Mouse (Mus musculus) midbrain, embryonic 10.5 days (tissue): ENCODE measurements around the gene Trrap. TPM values are rescaled to one million over a fixed set of nuclear protein-coding genes. Genes with fewer than 3 reads are reported as not detected.

Experiments used
- DNase-seq: peaks from one replicate; pipeline ENCODE4 v3.0.0-alpha.2; 2017; ENCODE audit warnings: low spot score
- H3K27ac ChIP-seq: fragments of 300-500 bp; sonication (generic); replicated peaks from 2 replicates; pipeline ENCODE4 v1.5.1; 2016; ENCODE audit warnings: mild to moderate bottlenecking
- H3K27me3 ChIP-seq: fragments of 300-500 bp; sonication (generic); 2 replicates; pipeline ENCODE4 v1.6.1; 2016; ENCODE audit warnings: low read depth, mild to moderate bottlenecking; ENCODE audit not compliant: poor library complexity, severe bottlenecking
- H3K36me3 ChIP-seq: fragments of 300-500 bp; sonication (generic); 2 replicates; pipeline ENCODE4 v1.6.1; 2016; ENCODE audit warnings: mild to moderate bottlenecking, moderate library complexity
- H3K4me1 ChIP-seq: fragments of 300-500 bp; sonication (generic); 2 replicates; pipeline ENCODE4 v1.6.1; 2016
- H3K4me3 ChIP-seq: fragments of 300-500 bp; sonication (generic); 2 replicates; pipeline ENCODE4 v1.5.1; 2016; ENCODE audit warnings: mild to moderate bottlenecking, moderate library complexity
- H3K9me3 ChIP-seq: fragments of 300-500 bp; sonication (generic); replicated peaks from 2 replicates; pipeline ENCODE4 v1.6.1; 2016; ENCODE audit warnings: mild to moderate bottlenecking
- WGBS: fragments of 180-500 bp; shearing (Covaris S2); methylation state at CpG from one replicate; pipeline ENCODE4 v1.1.7; 2016; 5-methylcytosine and 5-hydroxymethylcytosine counted together
- polyA plus RNA-seq: library from polyadenylated mRNA; unstranded; fragments of >200 nt; fragmentation: Nextera tagmentation; extraction: Ambion mirVana; gene quantifications from 2 replicates; pipeline ENCODE4 v1.2.1, GENCODE M21; 2016

Trrap gene
- polyA plus RNA-seq, 1 experiment from 2014 or later, result 69.8 TPM

- no peak overlapping the region for H3K27ac ChIP-seq
- H3K27me3 ChIP-seq, result peaks cover 12% of the 10 kb centered on the region
Observed at GRCm38 (mm10) chr5:144755191-144755590, 12.3 kb upstream of the Trrap start.

DNA sequence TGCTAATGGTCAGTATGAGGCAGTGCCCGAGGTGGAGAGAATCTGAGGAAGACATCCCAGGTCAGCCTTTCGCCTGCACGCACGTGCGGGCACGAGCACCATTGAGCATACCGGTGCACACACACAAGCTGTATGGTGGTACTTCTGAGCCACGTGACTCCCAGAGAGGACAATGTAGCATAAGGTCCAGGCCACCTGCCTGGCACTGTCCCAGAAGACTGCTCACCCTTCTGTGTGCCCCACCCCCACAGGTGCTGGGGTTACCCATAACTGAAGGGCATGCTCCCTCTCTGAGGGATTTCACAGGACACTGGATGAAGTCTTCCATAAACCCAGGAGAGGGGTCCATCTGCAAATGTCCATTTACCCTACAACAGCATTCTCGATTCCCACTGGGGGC lies 10.1 kb upstream of the Trrap start:
- no peaks in the 10 kb centered on the region for H3K36me3 ChIP-seq
- no peak for DNase-seq
- WGBS, result 88% methylated on average over 9 of the region's 9 CpGs
- H3K27ac ChIP-seq, result no peak overlapping the region
- no peak overlapping the region for H3K4me3 ChIP-seq
- H3K4me1 ChIP-seq, result peaks cover 23% of the 10 kb centered on the region
- H3K27me3 ChIP-seq, result peaks cover 34% of the 10 kb centered on the region
- H3K9me3 ChIP-seq, result no peaks in the 10 kb centered on the region

More at GRCm38 (mm10) chr5:144755191-144755590, 12.3 kb upstream of the Trrap start:
- Histone ChIP-seq H3K4me3 (no peak overlapping the region), H3K36me3 (no peaks in the 10 kb centered on the region), H3K9me3 (no peaks in the 10 kb centered on the region), H3K4me1 (peaks cover 14% of the 10 kb centered on the region)
- DNase-seq, result no peak
- 84% methylated on average over 10 of the region's 10 CpGs for WGBS

DNA sequence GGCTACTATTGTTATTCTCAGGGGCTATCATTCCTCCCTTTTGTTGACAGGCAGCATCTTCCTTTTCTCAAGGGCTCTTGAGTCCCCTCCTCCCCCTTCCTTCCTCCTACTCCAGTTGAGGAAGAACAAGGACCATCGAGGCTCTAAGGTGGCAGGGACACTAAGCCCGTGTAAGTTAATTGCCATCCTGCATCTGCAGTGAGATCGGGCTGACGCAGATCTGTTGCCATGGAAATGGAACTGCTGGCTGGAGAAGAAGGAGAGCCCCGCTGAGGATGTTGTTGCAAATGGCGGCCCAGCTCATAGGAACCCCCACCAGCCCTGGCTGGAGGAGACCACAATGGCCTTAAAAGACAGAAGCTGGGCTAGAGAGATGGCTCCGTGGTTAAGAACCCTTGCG lies 9.1 kb upstream of the Trrap start:
- peak; percentile 50 for DNase-seq
- Histone ChIP-seq H3K36me3 (no peaks in the 10 kb centered on the region), H3K27ac (peak overlapping the region; percentile 52), H3K4me3 (0 out of 2 replicates have a peak overlapping the region, but pooled peaks have one; percentile 12), H3K27me3 (peaks cover 42% of the 10 kb centered on the region), H3K4me1 (peaks cover 20% of the 10 kb centered on the region), H3K9me3 (no peaks in the 10 kb centered on the region)
- WGBS, result 6% methylated on average over 8 of the region's 8 CpGs

DNA sequence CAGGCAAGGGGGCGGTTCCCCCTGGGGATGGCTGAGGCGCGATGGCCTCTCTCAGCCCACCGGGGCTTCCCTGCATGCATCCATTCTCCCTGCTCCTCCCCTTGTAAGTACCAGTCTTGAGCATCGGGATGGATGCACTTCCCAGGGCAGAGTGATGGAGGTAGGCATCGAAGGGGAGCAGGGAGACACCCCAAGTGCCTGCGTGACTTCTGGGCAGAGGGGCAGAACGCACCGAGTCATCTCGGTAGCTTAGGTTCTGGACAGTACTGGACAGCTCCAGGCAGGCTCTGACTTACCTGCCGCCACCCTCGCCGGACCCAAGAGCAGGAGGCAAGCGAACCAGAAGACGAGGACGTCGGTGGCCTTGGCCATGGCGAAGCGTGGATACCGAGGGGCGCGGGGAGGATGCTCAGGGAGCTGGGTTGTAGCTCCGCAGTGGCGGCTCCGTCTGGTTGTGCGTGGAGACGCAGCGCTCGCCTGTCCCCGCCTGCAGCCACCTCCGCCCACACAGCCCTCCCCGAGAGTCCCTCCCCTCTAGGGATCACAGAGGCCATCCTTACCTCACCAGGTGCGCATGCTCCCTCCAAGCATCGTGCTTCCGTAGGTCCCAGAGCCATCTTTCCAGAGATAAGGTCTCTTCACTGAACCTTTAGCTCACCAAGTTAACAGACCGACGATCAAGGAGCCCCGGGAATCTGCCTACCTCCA lies 6.2 kb upstream of the Trrap start, which contains the start of gene Tmem130:
Gene Tmem130 (minus strand): TSS at position 658 of the 708 bp plus-strand sequence.
- Histone ChIP-seq H3K9me3 (no peaks in the 10 kb centered on the region), H3K27ac (peak within 1 kb of the TSS; percentile 38; the same call in 1 of the 2 replicates), H3K27me3 (peaks cover 42% of the 10 kb centered on the region), H3K4me1 (peaks cover 20% of the 10 kb centered on the region), H3K4me3 (peak within 1 kb of the TSS; percentile 54), H3K36me3 (no peaks in the 10 kb centered on the region)
- DNase-seq, result peak; percentile 52
- under 1% methylated on average over 38 of the region's 38 CpGs for WGBS

GRCm38 (mm10) chr5:144766026-144766425 lies 1.5 kb upstream of the Trrap start:
- Histone ChIP-seq H3K27ac (no peak overlapping the region), H3K27me3 (peaks cover 22% of the 10 kb centered on the region), H3K4me3 (no peak overlapping the region), H3K9me3 (no peaks in the 10 kb centered on the region), H3K36me3 (peaks cover 8% of the 10 kb centered on the region), H3K4me1 (peaks cover 23% of the 10 kb centered on the region)
- DNase-seq, result no peak
- WGBS, result 85% methylated on average over 7 of the region's 7 CpGs

DNA sequence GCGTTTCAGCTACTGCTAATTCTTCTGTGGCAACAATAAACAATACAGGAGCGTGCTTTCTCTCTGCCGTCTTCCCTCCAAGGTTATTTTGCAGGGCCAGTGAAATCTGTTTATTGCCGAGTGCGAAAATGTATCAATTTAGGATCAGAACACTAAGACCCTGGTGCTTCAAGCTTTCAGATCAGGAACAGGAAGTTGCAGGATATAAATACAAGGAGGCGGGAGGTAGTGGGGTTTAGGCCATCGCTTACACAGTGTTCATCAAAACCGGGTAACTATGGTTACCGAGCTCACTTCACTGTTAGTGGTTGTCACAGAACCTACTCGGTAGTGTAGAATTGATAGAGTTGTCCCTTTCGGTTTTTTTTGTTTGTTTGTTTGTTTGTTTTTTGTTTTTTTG lies 886 bp upstream of the Trrap start:
- Histone ChIP-seq H3K36me3 (peaks cover 14% of the 10 kb centered on the region), H3K27ac (no peak overlapping the region), H3K4me3 (no peak overlapping the region), H3K9me3 (no peaks in the 10 kb centered on the region), H3K4me1 (peaks cover 17% of the 10 kb centered on the region), H3K27me3 (peaks cover 16% of the 10 kb centered on the region)
- no peak for DNase-seq
- 90% methylated on average over 11 of the region's 11 CpGs for WGBS

GRCm38 (mm10) chr5:144767911-144768841 lies 644 bp downstream of the Trrap start:
- 0 out of 2 replicates have a peak, but pooled peaks cover under 1% of the 10 kb centered on the region for H3K27me3 ChIP-seq
- H3K9me3 ChIP-seq, result no peaks in the 10 kb centered on the region
- under 1% methylated on average over 92 of the region's 92 CpGs for whole genome bisulfite sequencing
- peaks cover 28% of the 10 kb centered on the region for H3K36me3 ChIP-seq
- H3K4me1 ChIP-seq, result peaks cover 16% of the 10 kb centered on the region
- peak; percentile 90 for DNase-seq
- peak overlapping the region; percentile 81 for H3K4me3 ChIP-seq
- peak overlapping the region; percentile 99 for H3K27ac ChIP-seq

- H3K36me3 ChIP-seq, result peaks cover 37% of the 10 kb centered on the region
- H3K9me3 ChIP-seq, result no peaks in the 10 kb centered on the region
- H3K4me1 ChIP-seq, result peaks cover 16% of the 10 kb centered on the region
- H3K27ac ChIP-seq, result peak overlapping the region; percentile 99
- H3K27me3 ChIP-seq, result no peaks in the 10 kb centered on the region
- no peak for DNase-seq
- H3K4me3 ChIP-seq, result peak overlapping the region; percentile 81
- WGBS, result 41% methylated on average over 8 of the region's 8 CpGs
Observed at GRCm38 (mm10) chr5:144769067-144769482, 1.5 kb downstream of the Trrap start.

DNA sequence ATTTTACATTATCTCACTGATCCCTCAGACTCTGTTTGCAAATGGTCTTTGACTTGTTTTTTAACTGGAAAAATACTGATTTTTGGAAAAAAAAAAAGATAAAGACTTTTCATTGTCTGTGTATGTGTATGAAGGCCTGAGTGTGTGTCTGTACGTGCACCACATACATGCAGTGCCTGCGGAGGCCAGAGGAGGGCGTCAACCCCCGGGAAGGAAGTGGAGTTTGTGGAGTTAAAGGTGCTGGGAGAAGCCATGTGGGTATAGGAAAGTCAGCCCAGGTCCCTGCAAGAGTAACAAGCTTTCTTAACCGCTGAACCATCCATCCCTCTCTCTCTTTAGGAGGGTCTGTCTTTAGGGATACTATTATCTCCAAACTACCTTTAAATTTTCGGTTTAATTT lies 5.7 kb downstream of the Trrap start:
- 89% methylated on average over 6 of the region's 6 CpGs for WGBS
- DNase-seq, result no peak
- Histone ChIP-seq H3K4me1 (peaks cover 12% of the 10 kb centered on the region), H3K27me3 (no peaks in the 10 kb centered on the region), H3K9me3 (no peaks in the 10 kb centered on the region), H3K4me3 (no peak overlapping the region), H3K27ac (no peak overlapping the region), H3K36me3 (peaks cover 78% of the 10 kb centered on the region)

GRCm38 (mm10) chr5:144780654-144781053 lies 13.1 kb downstream of the Trrap start:
- no peaks in the 10 kb centered on the region for H3K9me3 ChIP-seq
- peaks cover 99% of the 10 kb centered on the region for H3K36me3 ChIP-seq
- no peak overlapping the region for H3K27ac ChIP-seq
- no peaks in the 10 kb centered on the region for H3K4me1 ChIP-seq
- 87% methylated on average over 8 of the region's 8 CpGs for WGBS
- DNase-seq, result no peak
- no peak overlapping the region for H3K4me3 ChIP-seq
- H3K27me3 ChIP-seq, result no peaks in the 10 kb centered on the region

DNA sequence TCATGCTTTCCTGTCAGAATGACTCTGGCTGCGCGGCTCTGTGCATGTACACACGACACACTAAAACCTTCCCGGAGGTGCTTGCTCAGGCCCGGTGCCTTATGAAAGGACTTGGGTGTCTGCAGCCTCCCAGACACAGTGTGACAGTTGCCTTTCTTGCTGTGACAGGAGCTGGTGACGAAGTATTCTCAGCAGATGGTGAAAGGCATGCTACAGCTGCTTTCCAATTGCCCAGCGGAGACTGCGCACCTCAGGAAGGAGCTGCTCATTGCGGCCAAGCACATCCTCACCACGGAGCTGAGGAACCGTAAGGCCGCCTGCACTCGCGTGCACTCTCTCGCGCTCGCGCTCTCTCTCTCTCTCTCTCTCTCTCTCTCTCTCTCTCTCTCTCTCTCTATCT lies 18.9 kb downstream of the Trrap start:
- H3K9me3 ChIP-seq, result no peaks in the 10 kb centered on the region
- no peaks in the 10 kb centered on the region for H3K27me3 ChIP-seq
- H3K4me1 ChIP-seq, result no peaks in the 10 kb centered on the region
- 97% methylated on average over 18 of the region's 18 CpGs for WGBS
- peaks cover 100% of the 10 kb centered on the region for H3K36me3 ChIP-seq
- H3K4me3 ChIP-seq, result no peak overlapping the region
- DNase-seq, result no peak
- H3K27ac ChIP-seq, result no peak overlapping the region

- no peak overlapping the region for H3K27ac ChIP-seq
- H3K4me3 ChIP-seq, result no peak overlapping the region
- no peaks in the 10 kb centered on the region for H3K27me3 ChIP-seq
- H3K9me3 ChIP-seq, result no peaks in the 10 kb centered on the region
- no peak for DNase-seq
- 86% methylated on average over 5 of the region's 5 CpGs for WGBS
- peaks cover 100% of the 10 kb centered on the region for H3K36me3 ChIP-seq
- H3K4me1 ChIP-seq, result no peaks in the 10 kb centered on the region
Observed at GRCm38 (mm10) chr5:144793374-144793773, 25.8 kb downstream of the Trrap start.
